Mouse (Mus musculus) stomach, postnatal 0 days (tissue): Measurements from ENCODE around the gene Akap6.

ENCODE experiments used
- CTCF ChIP-seq: IDR thresholded peaks from 2 replicates; pipeline ENCODE4 v1.5.1; 2016; ENCODE audit warnings: antibody characterized with exemption, low read depth, mild to moderate bottlenecking, moderate library complexity
- EP300 ChIP-seq: optimal IDR thresholded peaks from 2 replicates; pipeline ENCODE3; 2016; ENCODE audit warnings: antibody characterized with exemption

DNA sequence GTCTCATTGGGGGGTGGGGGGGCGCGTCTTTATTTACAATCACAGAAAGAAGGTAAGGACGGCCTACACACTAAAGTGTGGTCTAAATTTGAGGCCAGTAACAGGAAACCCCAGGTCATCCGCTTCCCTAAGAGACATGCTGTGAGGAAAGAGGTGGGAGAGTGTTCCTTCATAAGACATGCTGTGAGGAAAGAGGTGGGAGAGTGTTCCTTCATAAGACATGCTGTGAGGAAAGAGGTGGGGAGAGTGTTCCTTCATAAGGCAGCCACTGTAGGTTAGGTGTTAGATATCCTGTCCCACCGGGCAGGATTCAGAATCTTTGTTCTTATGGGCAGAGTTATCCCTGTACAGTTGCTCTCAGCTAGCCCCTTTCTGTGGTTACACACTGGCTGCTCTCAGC is 494.5 kb downstream of the Akap6 start:
- TF ChIP-seq CTCF (no peak), EP300 (no peak)
